Mouse (Mus musculus): ENCODE data around the gene Dapk1. TPM values are rescaled to one million over a fixed set of nuclear protein-coding genes. Genes with fewer than 3 reads are reported as not detected.

Gene Dapk1
- polyA plus RNA-seq, 1 experiment from 2014 or later, result 34.9 TPM

DNA sequence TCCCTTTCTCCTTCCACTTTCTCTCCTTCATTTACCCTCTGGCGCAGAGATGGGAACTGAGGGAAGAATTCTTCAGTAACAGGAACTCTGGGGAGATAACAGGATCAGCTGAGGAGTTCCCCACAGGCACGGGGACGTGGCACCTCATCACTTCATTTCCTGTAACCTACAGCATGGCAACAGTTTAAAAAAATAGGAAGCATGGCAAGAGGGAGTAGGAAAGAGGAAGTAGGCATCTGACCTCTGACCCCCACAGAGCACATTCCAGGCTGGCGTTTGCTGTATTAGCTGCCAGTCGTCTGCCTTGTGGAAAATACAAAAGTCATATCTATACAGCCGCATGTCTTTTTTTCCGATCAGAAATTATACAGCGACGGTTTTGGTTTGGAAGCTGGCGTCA lies 68.9 kb downstream of the Dapk1 start:
- Histone ChIP-seq H3K27me3 (replicated peaks) (no peaks in the 10 kb centered on the region), H3K27ac (replicated peaks) (no peak overlapping the region), H3K9ac (replicated peaks) (no peak overlapping the region), H3K4me2 (no peak overlapping the region), H3K4me3 (replicated peaks) (no peak overlapping the region), H3K4me1 (peaks cover 22% of the 10 kb centered on the region), H3K36me3 (no peaks in the 10 kb centered on the region), H3K9me3 (replicated peaks) (no peaks in the 10 kb centered on the region)
- WGBS, result 81% methylated on average over 10 of the region's 10 CpGs
- no peak for ATAC-seq (ENCODE audit: low FRiP score)

DNA sequence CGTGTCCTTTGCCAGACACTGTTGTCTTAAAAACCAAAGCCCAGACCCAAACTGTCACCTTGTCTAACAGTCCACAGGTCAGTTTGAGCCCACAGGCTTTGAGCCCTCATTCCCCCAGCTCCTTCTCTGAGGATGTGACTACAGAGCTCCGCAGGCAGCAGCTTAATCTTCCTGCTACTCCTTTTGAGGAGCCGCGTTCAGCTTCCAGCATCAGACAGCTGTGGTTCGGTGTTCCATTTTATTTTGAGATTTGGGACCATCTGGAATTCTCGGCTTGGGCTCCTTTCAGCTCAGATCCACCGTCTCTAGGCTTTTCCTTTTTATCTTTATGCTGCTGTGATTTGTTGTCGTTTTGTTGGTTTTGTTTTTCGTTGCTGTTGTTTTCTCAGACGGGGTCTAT lies 69.5 kb downstream of the Dapk1 start:
- no peaks in the 10 kb centered on the region for H3K9me3 ChIP-seq (replicated peaks)
- no peak overlapping the region for H3K9ac ChIP-seq (replicated peaks)
- WGBS, result 74% methylated on average over 10 of the region's 10 CpGs
- no peak overlapping the region for H3K4me3 ChIP-seq (replicated peaks)
- peaks cover 23% of the 10 kb centered on the region for H3K4me1 ChIP-seq
- no peaks in the 10 kb centered on the region for H3K36me3 ChIP-seq
- no peak overlapping the region for H3K27ac ChIP-seq (replicated peaks)
- H3K4me2 ChIP-seq, result no peak overlapping the region
- ATAC-seq (ENCODE audit: low FRiP score), result no peak
- no peaks in the 10 kb centered on the region for H3K27me3 ChIP-seq (replicated peaks)

DNA sequence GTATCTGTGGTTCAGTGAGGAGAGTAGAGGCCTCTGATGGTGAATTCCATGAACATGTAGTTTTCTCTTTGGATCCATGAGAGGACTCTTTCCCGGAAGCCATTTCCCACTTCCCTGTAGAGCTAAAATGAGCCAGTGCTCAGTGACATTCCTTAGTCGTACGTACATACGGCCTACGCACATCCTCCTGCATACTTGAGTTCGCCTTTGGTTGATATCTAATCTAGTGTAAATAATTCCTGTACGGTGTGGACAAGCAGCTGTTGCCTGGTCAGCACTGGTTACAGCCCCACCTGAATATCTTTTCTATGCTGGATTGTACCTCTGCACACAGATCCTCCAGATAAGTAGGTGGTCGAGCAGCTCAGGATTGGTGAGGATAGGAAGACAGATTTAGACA lies 70.5 kb downstream of the Dapk1 start:
- no peak overlapping the region for H3K27ac ChIP-seq (replicated peaks)
- no peaks in the 10 kb centered on the region for H3K36me3 ChIP-seq
- H3K4me3 ChIP-seq (replicated peaks), result no peak overlapping the region
- no peak overlapping the region for H3K9ac ChIP-seq (replicated peaks)
- H3K4me2 ChIP-seq, result no peak overlapping the region
- no peaks in the 10 kb centered on the region for H3K9me3 ChIP-seq (replicated peaks)
- 91% methylated on average over 8 of the region's 8 CpGs for WGBS
- H3K4me1 ChIP-seq, result peaks cover 23% of the 10 kb centered on the region
- ATAC-seq (ENCODE audit: low FRiP score), result no peak
- H3K27me3 ChIP-seq (replicated peaks), result no peaks in the 10 kb centered on the region

- 89% methylated on average over 11 of the region's 11 CpGs for WGBS
- no peak overlapping the region for H3K4me3 ChIP-seq (replicated peaks)
- H3K27ac ChIP-seq (replicated peaks), result no peak overlapping the region
- H3K4me1 ChIP-seq, result peaks cover 24% of the 10 kb centered on the region
- no peaks in the 10 kb centered on the region for H3K27me3 ChIP-seq (replicated peaks)
- H3K36me3 ChIP-seq, result no peaks in the 10 kb centered on the region
- H3K9me3 ChIP-seq (replicated peaks), result no peaks in the 10 kb centered on the region
- H3K9ac ChIP-seq (replicated peaks), result no peak overlapping the region
- ATAC-seq (ENCODE audit: low FRiP score), result no peak
- no peak overlapping the region for H3K4me2 ChIP-seq
Observed at GRCm38 (mm10) chr13:60672882-60673675, 71.3 kb downstream of the Dapk1 start.

DNA sequence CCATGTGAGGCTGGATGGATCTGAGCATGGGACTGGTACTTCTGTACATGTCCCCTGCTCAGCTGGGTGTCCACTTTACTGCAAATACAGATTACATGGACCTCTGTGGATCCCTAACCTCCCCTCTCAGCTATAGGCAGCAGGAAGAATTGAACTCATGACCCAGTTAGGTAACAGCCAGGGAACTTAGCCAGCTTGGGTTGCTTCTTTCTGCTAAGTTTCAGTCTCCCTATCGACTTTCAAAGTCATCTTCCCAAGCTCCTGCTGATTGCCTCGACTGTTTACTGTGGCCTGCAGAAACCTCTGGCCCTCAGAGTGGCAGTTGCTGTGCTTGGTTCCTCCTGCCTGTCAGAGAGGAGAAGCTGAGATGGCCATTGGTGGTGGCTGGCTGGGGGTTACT lies 72.6 kb downstream of the Dapk1 start:
- Histone ChIP-seq H3K4me1 (peaks cover 35% of the 10 kb centered on the region), H3K27me3 (replicated peaks) (no peaks in the 10 kb centered on the region), H3K4me2 (no peak overlapping the region), H3K27ac (replicated peaks) (no peak overlapping the region), H3K36me3 (no peaks in the 10 kb centered on the region), H3K9me3 (replicated peaks) (no peaks in the 10 kb centered on the region), H3K9ac (replicated peaks) (no peak overlapping the region), H3K4me3 (replicated peaks) (no peak overlapping the region)
- ATAC-seq (ENCODE audit: low FRiP score), result no peak
- 43% methylated on average over 2 of the region's 2 CpGs for WGBS

- Histone ChIP-seq H3K9ac (replicated peaks) (no peak overlapping the region), H3K36me3 (no peaks in the 10 kb centered on the region), H3K4me1 (peaks cover 38% of the 10 kb centered on the region), H3K4me3 (replicated peaks) (no peak overlapping the region), H3K27ac (replicated peaks) (peak overlapping the region; percentile 28; the same call in 1 of the 2 replicates), H3K4me2 (no peak overlapping the region), H3K9me3 (replicated peaks) (no peaks in the 10 kb centered on the region), H3K27me3 (replicated peaks) (no peaks in the 10 kb centered on the region)
- no peak for ATAC-seq (ENCODE audit: low FRiP score)
- 43% methylated on average over 9 of the region's 9 CpGs for WGBS
Observed at GRCm38 (mm10) chr13:60674911-60675310, 73.2 kb downstream of the Dapk1 start.

DNA sequence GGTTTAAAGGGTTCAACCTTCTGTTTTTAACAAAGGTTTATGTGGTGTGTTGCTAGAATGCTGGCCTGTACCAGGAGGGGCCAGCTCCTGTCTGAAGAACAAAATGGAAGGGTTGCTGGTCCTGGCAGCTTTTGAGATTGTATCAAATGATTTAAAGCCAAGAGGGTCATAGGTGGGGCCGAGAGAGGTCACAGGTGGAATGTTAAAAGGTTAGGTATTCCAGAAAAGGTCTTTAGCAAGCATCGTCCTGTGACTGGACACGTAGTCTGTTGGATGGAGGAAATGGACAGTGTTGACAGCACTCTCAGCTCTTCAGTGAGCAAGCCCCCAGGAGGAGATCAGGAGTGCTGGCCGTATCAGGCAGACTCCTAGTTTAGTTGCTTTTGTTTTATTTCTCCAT lies 73.7 kb downstream of the Dapk1 start:
- H3K9ac ChIP-seq (replicated peaks), result no peak overlapping the region
- H3K27ac ChIP-seq (replicated peaks), result no peak overlapping the region
- WGBS, result 87% methylated on average over 4 of the region's 4 CpGs
- no peak overlapping the region for H3K4me2 ChIP-seq
- no peaks in the 10 kb centered on the region for H3K9me3 ChIP-seq (replicated peaks)
- no peak overlapping the region for H3K4me3 ChIP-seq (replicated peaks)
- no peak for ATAC-seq (ENCODE audit: low FRiP score)
- H3K4me1 ChIP-seq, result peaks cover 38% of the 10 kb centered on the region
- no peaks in the 10 kb centered on the region for H3K27me3 ChIP-seq (replicated peaks)
- H3K36me3 ChIP-seq, result no peaks in the 10 kb centered on the region

DNA sequence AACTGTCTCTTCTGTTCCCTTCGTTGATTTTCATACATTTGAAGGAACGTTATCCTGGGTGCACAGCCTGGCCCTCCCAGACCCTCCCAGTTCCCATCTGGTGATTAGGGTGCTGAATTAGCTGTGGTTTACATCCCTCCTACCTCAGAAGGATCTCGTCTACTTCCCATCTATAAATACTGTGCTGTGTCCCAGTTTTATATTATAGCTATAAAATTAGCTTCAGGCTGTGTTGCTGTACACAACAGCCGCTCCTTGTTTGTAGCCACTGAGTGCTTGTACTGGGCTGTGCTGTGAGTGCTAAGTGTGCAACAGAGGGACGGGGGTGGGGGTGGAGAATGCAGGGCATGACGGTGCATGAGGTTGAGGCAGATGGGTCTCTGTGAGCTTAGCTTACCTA lies 77.2 kb downstream of the Dapk1 start:
- H3K27ac ChIP-seq (replicated peaks), result no peak overlapping the region
- H3K9ac ChIP-seq (replicated peaks), result no peak overlapping the region
- no peak for ATAC-seq (ENCODE audit: low FRiP score)
- no peaks in the 10 kb centered on the region for H3K27me3 ChIP-seq (replicated peaks)
- no peaks in the 10 kb centered on the region for H3K36me3 ChIP-seq
- no peak overlapping the region for H3K4me2 ChIP-seq
- H3K9me3 ChIP-seq (replicated peaks), result no peaks in the 10 kb centered on the region
- H3K4me3 ChIP-seq (replicated peaks), result no peak overlapping the region
- H3K4me1 ChIP-seq, result peaks cover 34% of the 10 kb centered on the region
- WGBS, result 49% methylated on average over 6 of the region's 6 CpGs

GRCm38 (mm10) chr13:60682714-60683695 lies 81.3 kb downstream of the Dapk1 start:
- no peak for ATAC-seq (ENCODE audit: low FRiP score)
- H3K4me3 ChIP-seq (replicated peaks), result no peak overlapping the region
- H3K9ac ChIP-seq (replicated peaks), result no peak overlapping the region
- no peak overlapping the region for H3K4me2 ChIP-seq
- H3K27me3 ChIP-seq (replicated peaks), result no peaks in the 10 kb centered on the region
- H3K9me3 ChIP-seq (replicated peaks), result no peaks in the 10 kb centered on the region
- peaks cover 54% of the 10 kb centered on the region for H3K4me1 ChIP-seq
- H3K27ac ChIP-seq (replicated peaks), result no peak overlapping the region
- H3K36me3 ChIP-seq, result no peaks in the 10 kb centered on the region
- WGBS, result 84% methylated on average over 15 of the region's 15 CpGs

- H3K9ac ChIP-seq (replicated peaks), result no peak overlapping the region
Observed at GRCm38 (mm10) chr13:60684050-60684760, 82.5 kb downstream of the Dapk1 start.

DNA sequence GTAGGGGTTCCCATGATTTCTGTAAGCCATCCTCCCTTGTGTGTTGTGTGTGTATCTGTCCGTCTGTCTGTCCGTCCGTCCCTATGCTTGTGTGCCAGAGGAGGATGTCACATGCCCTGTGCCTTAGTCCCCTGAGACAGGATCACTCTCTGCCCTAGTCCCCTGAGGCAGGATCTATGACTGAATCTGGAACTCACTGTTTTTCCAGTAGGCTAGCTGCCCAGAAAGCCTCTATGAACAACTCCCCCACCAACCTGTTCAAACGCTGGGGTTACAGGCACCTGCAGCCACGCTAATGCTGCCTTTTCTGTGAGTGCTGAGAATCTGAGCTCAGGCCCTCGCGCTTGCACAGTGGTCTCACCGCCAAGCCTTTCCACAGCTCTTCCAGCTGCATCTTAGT lies 83.1 kb downstream of the Dapk1 start:
- Histone ChIP-seq H3K4me3 (replicated peaks) (no peak overlapping the region), H3K36me3 (no peaks in the 10 kb centered on the region), H3K4me1 (peaks cover 48% of the 10 kb centered on the region), H3K9me3 (replicated peaks) (no peaks in the 10 kb centered on the region), H3K27ac (replicated peaks) (peak overlapping the region; percentile 60), H3K4me2 (no peak overlapping the region), H3K27me3 (replicated peaks) (no peaks in the 10 kb centered on the region), H3K9ac (replicated peaks) (no peak overlapping the region)
- no peak for ATAC-seq (ENCODE audit: low FRiP score)
- WGBS, result 79% methylated on average over 8 of the region's 8 CpGs

More at GRCm38 (mm10) chr13:60684050-60684760, 82.5 kb downstream of the Dapk1 start:
- H3K4me3 ChIP-seq (replicated peaks), result no peak overlapping the region
- H3K27ac ChIP-seq (replicated peaks), result peak overlapping the region; percentile 33; the same call in 1 of the 2 replicates
- no peak for ATAC-seq (ENCODE audit: low FRiP score)
- no peaks in the 10 kb centered on the region for H3K27me3 ChIP-seq (replicated peaks)
- no peak overlapping the region for H3K4me2 ChIP-seq
- H3K4me1 ChIP-seq, result peaks cover 52% of the 10 kb centered on the region
- no peaks in the 10 kb centered on the region for H3K9me3 ChIP-seq (replicated peaks)
- WGBS, result 56% methylated on average over 10 of the region's 10 CpGs
- no peaks in the 10 kb centered on the region for H3K36me3 ChIP-seq
